Mouse (Mus musculus) hindbrain, postnatal 0 days (tissue): ENCODE measurements around the gene Dnmt3b. TPM values are rescaled to one million over a fixed set of nuclear protein-coding genes. Genes with fewer than 3 reads are reported as not detected.

ENCODE experiments used
- ATAC-seq: fragments of 200-750 bp; cut with Nextera tagmentation; 2 replicates; pipeline ENCODE4 v1.8.0; 2017; ENCODE audit warnings: mild to moderate bottlenecking, moderate TSS enrichment, moderate library complexity
- DNase-seq: peaks from one replicate; pipeline ENCODE4 v3.0.0-alpha.2; 2015; ENCODE audit warnings: low spot score
- H3K27ac ChIP-seq: fragments of 300-500 bp; sonication (generic); 2 replicates; pipeline ENCODE4 v1.5.1; 2014; ENCODE audit warnings: mild to moderate bottlenecking
- H3K27me3 ChIP-seq: fragments of 300-500 bp; sonication (generic); 2 replicates; pipeline ENCODE4 v1.6.1; 2014; ENCODE audit warnings: low read length, mixed read lengths; ENCODE audit not compliant: insufficient read depth
- H3K36me3 ChIP-seq: fragments of 300-500 bp; sonication (generic); 2 replicates; pipeline ENCODE4 v1.6.1; 2014; ENCODE audit warnings: low read length, mixed read lengths; ENCODE audit not compliant: insufficient read depth
- H3K4me1 ChIP-seq: fragments of 300-500 bp; sonication (generic); 2 replicates; pipeline ENCODE4 v1.6.1; 2014; ENCODE audit warnings: antibody characterized with exemption, low read length, mixed read lengths; ENCODE audit not compliant: insufficient read depth
- H3K4me2 ChIP-seq: fragments of 300-500 bp; sonication (generic); 2 replicates; pipeline ENCODE4 v1.6.1; 2014; ENCODE audit warnings: low read depth, mild to moderate bottlenecking, low read length, moderate library complexity, mixed read lengths
- H3K4me3 ChIP-seq: fragments of 300-500 bp; sonication (generic); 2 replicates; pipeline ENCODE4 v1.5.1; 2014; ENCODE audit warnings: low read length
- H3K9ac ChIP-seq: fragments of 300-500 bp; sonication (generic); replicated peaks from 2 replicates; pipeline ENCODE4 v1.6.1; 2014; ENCODE audit warnings: mild to moderate bottlenecking, low read length, moderate library complexity, mixed read lengths
- H3K9me3 ChIP-seq: fragments of 300-500 bp; sonication (generic); 2 replicates; pipeline ENCODE4 v1.6.1; 2016; ENCODE audit warnings: low read length, mixed read lengths
- CTCF ChIP-seq: IDR thresholded peaks from 2 replicates; pipeline ENCODE4 v1.5.1; 2016; ENCODE audit warnings: antibody characterized with exemption, control low read depth, low read depth
- WGBS: fragments of 180-500 bp; shearing (Covaris S2); extraction: QIAGEN DNeasy Blood & Tissue Kit; methylation state at CpG from one replicate; pipeline ENCODE4 v1.1.7; 2014; 5-methylcytosine and 5-hydroxymethylcytosine counted together
- polyA plus RNA-seq: library from polyadenylated mRNA; unstranded; fragments of >200 nt; fragmentation: Nextera tagmentation; extraction: Ambion mirVana; gene quantifications from 2 replicates; pipeline ENCODE4 v1.2.1, GENCODE M21; 2015
- total RNA-seq: library from RNA; depleted of rRNA; stranded (reverse); fragments of >200 nt; gene quantifications from 2 replicates; pipeline ENCODE4 v1.2.3, GENCODE M21; 2014

Gene Dnmt3b
- total and polyA plus RNA-seq, 2 experiments from 2014 or later: 2.5 to 2.7 TPM

DNA sequence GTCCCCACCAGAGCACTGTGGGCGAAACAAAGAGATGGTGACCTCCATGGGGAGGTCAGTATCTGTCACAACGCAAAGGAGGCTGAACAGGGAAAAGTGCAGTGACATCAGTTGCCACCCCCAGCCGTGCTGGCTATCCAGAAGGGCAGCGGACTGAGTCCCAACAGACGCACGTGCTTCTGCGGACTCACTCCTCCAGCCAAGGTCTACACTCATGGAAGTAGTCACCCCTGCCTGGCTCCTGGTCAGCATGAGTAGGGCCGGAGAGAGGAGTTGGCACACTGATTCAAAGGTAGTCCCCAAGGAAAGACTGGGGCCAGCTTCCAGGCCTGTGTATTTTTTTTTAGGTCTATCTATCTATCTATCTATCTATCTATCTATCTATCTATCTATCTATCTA is 40.2 kb upstream of the Dnmt3b start:
- 36% methylated on average over 8 of the region's 8 CpGs for WGBS
- Histone ChIP-seq H3K4me3 (no peak overlapping the region), H3K27me3 (no peaks in the 10 kb centered on the region), H3K36me3 (no peaks in the 10 kb centered on the region), H3K27ac (no peak overlapping the region), H3K4me1 (peaks cover 8% of the 10 kb centered on the region; the same call in 1 of the 2 replicates), H3K4me2 (no peak overlapping the region), H3K9me3 (no peaks in the 10 kb centered on the region), H3K9ac (no peak overlapping the region)
- TF ChIP-seq CTCF: no peak
- peak; percentile 30 for DNase-seq
- ATAC-seq: no peak

DNA sequence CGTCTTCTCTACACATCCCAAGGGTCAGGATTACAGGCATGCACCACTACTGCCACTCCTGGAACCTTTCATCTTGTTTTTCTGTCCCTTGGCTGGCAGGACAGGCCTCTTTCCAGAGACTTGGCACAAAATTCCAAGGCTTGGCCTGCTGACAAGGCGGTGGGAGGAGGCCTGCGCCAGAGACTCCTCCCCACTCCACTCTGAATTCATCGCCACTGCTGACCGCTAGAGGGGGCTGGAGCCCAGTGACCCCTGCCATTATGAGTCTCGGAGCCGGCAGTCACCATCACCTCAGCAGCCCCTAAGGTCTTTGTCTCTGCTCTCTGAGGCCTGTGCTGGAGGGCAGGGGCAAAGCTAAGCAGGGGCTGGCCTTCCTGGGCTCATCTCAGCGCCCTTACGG is 39.7 kb upstream of the Dnmt3b start:
- H3K36me3 ChIP-seq: no peaks in the 10 kb centered on the region
- no peaks in the 10 kb centered on the region for H3K9me3 ChIP-seq
- ATAC-seq (peak; percentile 82), DNase-seq (peak; percentile 93)
- H3K4me2 ChIP-seq: no peak overlapping the region
- 12% methylated on average over 9 of the region's 9 CpGs for WGBS
- no peak overlapping the region for H3K4me3 ChIP-seq
- H3K4me1 ChIP-seq: peaks cover 8% of the 10 kb centered on the region; the same call in 1 of the 2 replicates
- no peaks in the 10 kb centered on the region for H3K27me3 ChIP-seq
- H3K27ac ChIP-seq: no peak overlapping the region
- no peak overlapping the region for H3K9ac ChIP-seq
- TF ChIP-seq CTCF: peak; percentile 90

DNA sequence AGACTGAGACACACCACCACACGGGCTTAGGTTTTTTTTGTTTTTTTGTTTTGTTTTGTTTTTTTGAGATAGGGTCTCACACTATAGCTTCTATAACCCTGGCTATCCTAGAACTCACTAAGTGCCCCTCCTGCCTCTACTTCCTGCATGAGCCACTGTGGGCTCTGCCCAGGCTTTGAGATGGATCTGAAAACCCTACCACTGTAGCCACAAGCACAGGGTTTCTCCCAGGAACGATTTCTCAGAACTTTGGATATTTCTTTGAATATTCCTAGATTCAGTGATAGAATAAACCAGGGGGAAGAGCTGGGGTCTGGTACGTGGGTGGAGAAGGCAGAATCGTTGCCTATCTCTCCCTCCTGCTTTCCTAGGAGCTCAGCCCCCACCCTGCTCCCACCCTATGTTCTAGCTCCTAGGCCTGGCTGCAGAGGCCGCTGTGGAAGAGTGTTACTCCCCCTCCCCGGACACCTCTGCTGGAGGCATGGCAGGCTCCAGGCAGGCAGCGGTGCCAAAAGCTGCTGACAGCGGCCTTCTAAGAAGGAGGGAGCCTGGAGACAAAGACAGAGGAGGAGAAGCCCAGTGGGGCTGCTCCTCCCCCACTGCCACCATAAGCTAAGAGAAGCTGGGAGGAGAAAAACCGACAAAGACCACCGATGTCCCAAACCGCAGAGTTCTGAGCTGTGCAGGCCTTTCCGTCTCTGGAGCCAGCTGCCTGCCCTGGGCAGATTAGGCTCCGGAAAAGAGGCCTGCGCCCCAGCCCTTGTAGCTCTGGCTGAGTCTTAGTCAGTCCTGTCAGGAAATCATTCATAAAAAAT is 38.6 kb upstream of the Dnmt3b start:
- peak; percentile 79 for DNase-seq
- H3K36me3 ChIP-seq: no peaks in the 10 kb centered on the region
- 19% methylated on average over 13 of the region's 14 CpGs for WGBS
- H3K4me2 ChIP-seq: no peak overlapping the region
- peaks cover 8% of the 10 kb centered on the region; the same call in 1 of the 2 replicates for H3K4me1 ChIP-seq
- no peaks in the 10 kb centered on the region for H3K9me3 ChIP-seq
- H3K27me3 ChIP-seq: no peaks in the 10 kb centered on the region
- H3K9ac ChIP-seq: peak overlapping the region; percentile 10; the same call in 1 of the 2 replicates
- peak overlapping the region; percentile 75 for H3K27ac ChIP-seq
- no peak overlapping the region for H3K4me3 ChIP-seq
- ATAC-seq: peak; percentile 50
- TF ChIP-seq CTCF: peak; percentile 25; the same call in 1 of the 2 replicates

DNA sequence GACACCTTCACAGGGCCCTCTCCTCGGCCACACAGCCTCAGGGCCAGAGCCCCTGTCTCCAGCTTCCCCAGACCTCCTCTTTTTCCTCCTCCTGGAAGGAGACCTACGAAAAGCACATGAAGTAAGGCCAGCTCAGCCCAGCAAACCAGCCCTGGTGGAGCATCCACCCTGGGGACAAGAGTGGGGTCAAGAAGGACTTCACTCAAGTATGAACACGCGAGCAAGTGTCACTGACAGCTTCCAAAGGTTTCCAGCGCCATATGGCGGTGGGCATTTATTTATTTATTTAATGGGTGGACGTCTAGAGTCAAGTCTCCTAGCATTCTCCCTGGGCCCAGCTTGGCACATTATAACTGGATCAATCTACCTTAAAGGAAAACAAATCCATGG is 38.0 kb upstream of the Dnmt3b start:
- H3K9ac ChIP-seq: peak overlapping the region; percentile 10; the same call in 1 of the 2 replicates
- ATAC-seq: no peak

DNA sequence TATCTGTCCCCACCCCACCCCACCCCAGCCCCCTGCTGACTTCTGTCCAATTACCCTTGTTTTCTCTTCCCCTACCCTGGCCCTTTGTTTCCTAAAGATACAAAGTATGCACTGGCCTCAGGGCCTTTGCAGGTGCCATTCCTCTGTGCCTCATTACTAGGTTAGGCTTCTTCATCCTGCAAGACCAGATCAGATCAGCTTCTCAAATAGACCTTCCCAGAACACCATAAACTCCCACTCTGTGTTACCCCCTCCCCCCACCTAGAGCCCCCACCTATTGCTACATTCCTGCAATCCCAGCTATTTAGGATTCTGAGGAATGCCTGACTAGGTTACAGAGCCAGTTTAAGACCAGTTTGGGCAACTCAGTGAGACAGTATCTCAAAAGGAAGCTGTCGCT is 37.5 kb upstream of the Dnmt3b start:
- Histone ChIP-seq H3K4me3 (no peak overlapping the region), H3K4me1 (peaks cover 8% of the 10 kb centered on the region; the same call in 1 of the 2 replicates), H3K9ac (no peak overlapping the region), H3K4me2 (no peak overlapping the region), H3K27ac (no peak overlapping the region), H3K9me3 (no peaks in the 10 kb centered on the region), H3K27me3 (no peaks in the 10 kb centered on the region), H3K36me3 (no peaks in the 10 kb centered on the region)
- DNase-seq (no peak), ATAC-seq (no peak)
- WGBS: 96% methylated on average over 1 of the region's 1 CpGs
- TF ChIP-seq CTCF: no peak

More for the DNA sequence above, 38.0 kb upstream of the Dnmt3b start:
- Histone ChIP-seq H3K4me2 (no peak overlapping the region), H3K27ac (peak overlapping the region; percentile 75), H3K36me3 (no peaks in the 10 kb centered on the region), H3K4me1 (peaks cover 8% of the 10 kb centered on the region; the same call in 1 of the 2 replicates), H3K9me3 (no peaks in the 10 kb centered on the region), H3K4me3 (no peak overlapping the region), H3K27me3 (no peaks in the 10 kb centered on the region)
- TF ChIP-seq CTCF: no peak
- DNase-seq: no peak
- WGBS: 58% methylated on average over 7 of the region's 7 CpGs

DNA sequence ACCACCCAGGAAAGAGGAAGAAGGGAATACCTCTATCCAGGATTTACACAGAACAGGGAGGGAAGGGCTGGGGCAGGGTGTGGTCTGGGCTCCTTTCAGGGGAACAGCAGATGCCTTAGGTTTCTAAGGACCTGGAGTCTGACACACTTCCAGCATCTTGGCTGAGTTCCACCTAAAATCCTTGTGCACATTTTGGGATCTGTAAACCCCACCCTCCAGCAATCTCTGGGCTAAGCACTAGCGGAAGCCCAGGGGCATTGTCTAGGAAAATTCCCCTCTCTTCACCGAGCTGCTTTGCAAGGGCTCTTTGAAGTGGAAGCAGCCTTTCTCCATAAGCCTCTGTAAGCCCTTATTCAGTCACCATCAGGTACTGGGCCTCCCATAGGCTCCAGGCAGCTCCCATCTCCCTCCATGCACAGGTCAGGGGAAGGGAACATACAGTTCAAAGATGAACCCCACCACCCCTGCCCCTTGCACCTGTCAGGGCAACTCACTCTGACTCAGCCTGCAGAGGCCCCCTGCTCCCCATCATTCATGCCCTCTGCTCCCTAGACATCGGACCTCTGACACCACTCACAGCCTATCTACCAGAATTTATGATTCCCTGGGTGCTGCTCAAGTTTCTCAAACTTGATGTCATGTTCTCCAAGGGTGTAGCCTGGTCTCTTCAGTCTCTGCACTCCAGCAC is 36.5 kb upstream of the Dnmt3b start:
- DNase-seq: no peak
- H3K4me3 ChIP-seq: no peak overlapping the region
- peaks cover 8% of the 10 kb centered on the region; the same call in 1 of the 2 replicates for H3K4me1 ChIP-seq
- H3K9me3 ChIP-seq: no peaks in the 10 kb centered on the region
- ATAC-seq: no peak
- TF ChIP-seq CTCF: no peak
- H3K36me3 ChIP-seq: peaks cover 3% of the 10 kb centered on the region; the same call in 1 of the 2 replicates
- WGBS: 38% methylated on average over 3 of the region's 3 CpGs
- H3K9ac ChIP-seq: no peak overlapping the region
- no peak overlapping the region for H3K4me2 ChIP-seq
- no peak overlapping the region for H3K27ac ChIP-seq
- no peaks in the 10 kb centered on the region for H3K27me3 ChIP-seq
